Mouse (Mus musculus) MEL (cell line): ENCODE results near the gene Igf1r. TPM values are rescaled to one million over a fixed set of nuclear protein-coding genes. Genes with fewer than 3 reads are reported as not detected.

Source experiments
- DNase-seq: peaks from one replicate; pipeline ENCODE4 v3.0.0; 2011; ENCODE audit warnings: low read depth, low spot score
- H3K27ac ChIP-seq: 2 replicates; pipeline ENCODE4 v1.5.1; 2012; ENCODE audit warnings: low read depth, mild to moderate bottlenecking, control low read depth, low read length, moderate library complexity; ENCODE audit not compliant: control insufficient read depth
- H3K27me3 ChIP-seq, 2 experiments: fragments of 150-350 bp in 1 of 2; sonication (generic) in 1 of 2; 2 replicates each; pipeline ENCODE4 v1.6.1; 2012; ENCODE audit warnings: low read length in 2 of 2, mild to moderate bottlenecking in 2 of 2, improper control_type of control experiment in 1 of 2, moderate library complexity in 1 of 2; ENCODE audit not compliant: insufficient read depth in 2 of 2, control insufficient read depth in 1 of 2
- H3K36me3 ChIP-seq, 2 experiments: 2 replicates each; pipeline ENCODE4 v1.6.1; 2012 to 2014; ENCODE audit warnings: low read length in 2 of 2, improper control_type of control experiment in 1 of 2, inconsistent platforms in 1 of 2, mild to moderate bottlenecking in 1 of 2; ENCODE audit not compliant: insufficient read depth in 2 of 2, control insufficient read depth in 1 of 2
- H3K4me1 ChIP-seq, 2 experiments: fragments of 150-350 bp in 1 of 2; sonication (generic) in 1 of 2; 2 replicates each; pipeline ENCODE4 v1.6.1; 2012; ENCODE audit warnings: low read length in 2 of 2, improper control_type of control experiment in 1 of 2, mild to moderate bottlenecking in 1 of 2; ENCODE audit not compliant: insufficient read depth in 2 of 2, control insufficient read depth in 1 of 2
- H3K4me3 ChIP-seq, 2 experiments: fragments of 150-350 bp in 1 of 2; sonication (generic) in 1 of 2; 2 replicates each; pipeline ENCODE4 v1.5.1; 2012; ENCODE audit warnings: low read depth in 2 of 2, low read length in 2 of 2, mild to moderate bottlenecking in 2 of 2, moderate library complexity in 2 of 2, control low read depth in 1 of 2, improper control_type of control experiment in 1 of 2; ENCODE audit not compliant: control insufficient read depth in 1 of 2, insufficient read depth in 1 of 2
- H3K79me2 ChIP-seq: 2 replicates; pipeline ENCODE4 v1.6.1; 2012; ENCODE audit warnings: mild to moderate bottlenecking, low read length, moderate library complexity; ENCODE audit not compliant: control insufficient read depth, poor library complexity, insufficient read depth
- H3K9ac ChIP-seq: 2 replicates; pipeline ENCODE4 v1.6.1; 2012; ENCODE audit warnings: low read depth, mild to moderate bottlenecking, control low read depth, low read length, moderate library complexity; ENCODE audit not compliant: control insufficient read depth, poor library complexity, severe bottlenecking
- H3K9me3 ChIP-seq: fragments of 150-350 bp; sonication (generic); replicated peaks from 2 replicates; pipeline ENCODE4 v1.6.1; 2012; ENCODE audit warnings: mild to moderate bottlenecking, low read length, improper control_type of control experiment, moderate library complexity; ENCODE audit not compliant: insufficient read depth
- BHLHE40 ChIP-seq: IDR thresholded peaks from 2 replicates; pipeline ENCODE4 v1.6.1; 2012; ENCODE audit warnings: low read depth, mild to moderate bottlenecking, inconsistent platforms, low read length, improper control_type of control experiment, borderline replicate concordance
- CTCF ChIP-seq, 3 experiments: IDR thresholded peaks in 2 of 3; conservative IDR thresholded peaks in 1 of 3; 2 replicates each; pipeline ENCODE4 v1.5.1; 2011 to 2012; ENCODE audit warnings: low read length in 3 of 3, low read depth in 2 of 3, mild to moderate bottlenecking in 2 of 3, improper control_type of control experiment in 1 of 3, inconsistent platforms in 1 of 3, mixed read lengths in 1 of 3, moderate library complexity in 1 of 3; ENCODE audit not compliant: control insufficient read depth in 1 of 3, insufficient read depth in 1 of 3, poor library complexity in 1 of 3, severe bottlenecking in 1 of 3
- ELF1 ChIP-seq: IDR thresholded peaks from 2 replicates; pipeline ENCODE4 v1.6.1; 2014; ENCODE audit warnings: low read depth, mild to moderate bottlenecking, inconsistent platforms, low read length, improper control_type of control experiment, moderate library complexity
- GATA1 ChIP-seq: IDR thresholded peaks from 2 replicates; pipeline ENCODE4 v1.6.1; 2011; ENCODE audit warnings: low read depth, low read length, improper control_type of control experiment
- HCFC1 ChIP-seq: IDR thresholded peaks from 2 replicates; pipeline ENCODE4 v1.6.1; 2012; ENCODE audit warnings: low read depth, mild to moderate bottlenecking, inconsistent platforms, low read length, improper control_type of control experiment, moderate library complexity
- KAT2A ChIP-seq: conservative IDR thresholded peaks from 2 replicates; pipeline ENCODE4 v1.6.1; 2012; ENCODE audit warnings: low read depth, low read length, improper control_type of control experiment, inconsistent platforms
- MAFK ChIP-seq: IDR thresholded peaks from 2 replicates; pipeline ENCODE4 v1.6.1; 2011; ENCODE audit warnings: low read depth, mild to moderate bottlenecking, low read length, improper control_type of control experiment, borderline replicate concordance
- MAZ ChIP-seq: IDR thresholded peaks from 2 replicates; pipeline ENCODE4 v1.6.1; 2012; ENCODE audit warnings: low read depth, mild to moderate bottlenecking, inconsistent platforms, low read length, improper control_type of control experiment
- NELFE ChIP-seq: IDR thresholded peaks from 2 replicates; pipeline ENCODE4 v1.6.1; 2011; ENCODE audit warnings: low read depth, low read length, improper control_type of control experiment
- NRF1 ChIP-seq: IDR thresholded peaks from 2 replicates; pipeline ENCODE4 v1.6.1; 2014; ENCODE audit warnings: low read depth, mild to moderate bottlenecking, inconsistent platforms, low read length, improper control_type of control experiment, moderate library complexity; ENCODE audit not compliant: poor library complexity, insufficient read depth, severe bottlenecking
- POLR2A ChIP-seq, 2 experiments: IDR thresholded peaks; 2 replicates each; pipeline ENCODE4 v1.6.1; 2011 to 2012; ENCODE audit warnings: low read length in 2 of 2, mild to moderate bottlenecking in 2 of 2, control low read depth in 1 of 2, improper control_type of control experiment in 1 of 2, low read depth in 1 of 2, moderate library complexity in 1 of 2; ENCODE audit not compliant: control insufficient read depth in 1 of 2, insufficient read depth in 1 of 2, poor library complexity in 1 of 2
- POLR2AphosphoS5 ChIP-seq: IDR thresholded peaks from 2 replicates; pipeline ENCODE4 v1.6.1; 2012; ENCODE audit warnings: low read depth, borderline replicate concordance, mild to moderate bottlenecking, inconsistent platforms, low read length, moderate library complexity, mixed read lengths
- RCOR1 ChIP-seq: IDR thresholded peaks from 2 replicates; pipeline ENCODE4 v1.6.1; 2012; ENCODE audit warnings: low read depth, mild to moderate bottlenecking, inconsistent platforms, low read length, improper control_type of control experiment
- SIN3A ChIP-seq: IDR thresholded peaks from 2 replicates; pipeline ENCODE4 v1.6.1; 2012; ENCODE audit warnings: low read length, improper control_type of control experiment, inconsistent platforms
- TAL1 ChIP-seq: IDR thresholded peaks from 2 replicates; pipeline ENCODE4 v1.6.1; 2012; ENCODE audit warnings: mild to moderate bottlenecking, inconsistent platforms, low read length, moderate library complexity, mixed read lengths
- TCF12 ChIP-seq: IDR thresholded peaks from 2 replicates; pipeline ENCODE4 v1.6.1; 2014; ENCODE audit warnings: low read depth, mild to moderate bottlenecking, inconsistent platforms, low read length, improper control_type of control experiment, moderate library complexity
- UBTF ChIP-seq: IDR thresholded peaks from 2 replicates; pipeline ENCODE4 v1.6.1; 2012; ENCODE audit warnings: low read depth, mild to moderate bottlenecking, inconsistent platforms, low read length, improper control_type of control experiment, moderate library complexity, borderline replicate concordance; ENCODE audit not compliant: insufficient read depth
- USF1 ChIP-seq: IDR thresholded peaks from 2 replicates; pipeline ENCODE4 v1.6.1; 2014; ENCODE audit warnings: low read depth, mild to moderate bottlenecking, inconsistent platforms, low read length, improper control_type of control experiment, moderate library complexity
- ZC3H11A ChIP-seq: IDR thresholded peaks from 2 replicates; pipeline ENCODE4 v1.6.1; 2012; ENCODE audit warnings: low read depth, mild to moderate bottlenecking, inconsistent platforms, low read length, improper control_type of control experiment
- ZKSCAN1 ChIP-seq: IDR thresholded peaks from 2 replicates; pipeline ENCODE4 v1.6.1; 2012; ENCODE audit warnings: low read depth, mild to moderate bottlenecking, inconsistent platforms, low read length, improper control_type of control experiment, moderate library complexity
- ZMIZ1 ChIP-seq: IDR thresholded peaks from 2 replicates; pipeline ENCODE4 v1.6.1; 2012; ENCODE audit warnings: low read depth, mild to moderate bottlenecking, inconsistent platforms, low read length, improper control_type of control experiment, moderate library complexity
- polyA plus RNA-seq, 2 experiments: library from polyadenylated mRNA; stranded (reverse) in 1 of 2; unstranded in 1 of 2; fragments of >175 nt in 1 of 2; fragments of >200 nt in 1 of 2; gene quantifications; 2 replicates each; pipeline versions ENCODE4 v1.2.1 to v1.2.4; 2012; ENCODE audit warnings: low replicate concordance in 2 of 2, low read depth in 1 of 2; ENCODE audit not compliant: insufficient read length in 2 of 2, insufficient read depth in 1 of 2, missing spikeins in 1 of 2
- total RNA-seq: library from RNA; depleted of rRNA; stranded (reverse); fragments of 300-350 nt; gene quantifications from 2 replicates; pipeline ENCODE4 v1.2.3, GENCODE M21; 2012

The Igf1r gene
- total and polyA plus RNA-seq, 3 experiments: 11.8 to 11.9 TPM; not detected in 1

DNA sequence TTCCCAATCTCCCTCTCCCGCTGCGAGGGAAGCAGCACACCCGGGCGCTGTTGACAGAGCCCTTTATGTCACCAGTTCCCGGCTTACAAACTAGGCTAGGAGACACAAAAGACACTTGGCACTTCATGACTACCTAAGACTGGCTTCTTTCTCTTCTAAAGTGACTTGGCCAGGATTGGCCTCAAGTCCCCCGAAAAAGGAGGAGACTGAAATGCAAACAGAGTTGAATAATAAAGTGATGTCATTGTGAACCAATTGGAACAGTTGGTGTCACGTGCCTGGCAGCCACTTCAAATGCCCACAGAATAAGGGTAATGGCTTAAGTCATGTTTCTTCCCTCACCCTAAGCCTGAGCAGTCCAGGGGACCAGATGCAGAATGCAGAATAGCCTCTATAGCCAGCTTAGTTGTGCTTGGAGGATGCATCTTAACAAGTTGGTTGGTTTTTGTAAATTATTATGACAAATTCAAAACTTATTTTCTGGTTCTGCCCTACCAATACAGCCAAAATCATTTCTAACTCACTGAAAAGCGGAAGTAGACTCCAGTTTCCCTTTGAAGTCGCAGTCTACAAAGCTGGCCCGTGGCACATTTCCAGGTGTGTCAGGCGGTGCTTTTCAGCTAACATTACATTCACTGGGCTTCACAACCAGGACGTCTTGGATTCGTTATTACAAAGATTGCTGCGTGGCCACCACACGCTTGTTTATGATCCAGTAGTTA lies 150.0 kb downstream of the Igf1r start (continued):
- TF ChIP-seq UBTF (no peak), CTCF (IDR thresholded peaks at IDR 0.05 in 2 of 3, conservative IDR thresholded peaks at IDR 0.05 in 1 of 3; ENCODE audit: control insufficient read depth in 1 of 3, insufficient read depth in 1 of 3, low read depth in 2 of 3, low read length in 3 of 3, poor library complexity in 1 of 3, severe bottlenecking in 1 of 3) (no peak), POLR2A (IDR thresholded peaks at IDR 0.05; ENCODE audit: control insufficient read depth in 1 of 2, insufficient read depth in 1 of 2, low read depth in 1 of 2, low read length in 2 of 2, poor library complexity in 1 of 2) (no peak), KAT2A (no peak)

DNA sequence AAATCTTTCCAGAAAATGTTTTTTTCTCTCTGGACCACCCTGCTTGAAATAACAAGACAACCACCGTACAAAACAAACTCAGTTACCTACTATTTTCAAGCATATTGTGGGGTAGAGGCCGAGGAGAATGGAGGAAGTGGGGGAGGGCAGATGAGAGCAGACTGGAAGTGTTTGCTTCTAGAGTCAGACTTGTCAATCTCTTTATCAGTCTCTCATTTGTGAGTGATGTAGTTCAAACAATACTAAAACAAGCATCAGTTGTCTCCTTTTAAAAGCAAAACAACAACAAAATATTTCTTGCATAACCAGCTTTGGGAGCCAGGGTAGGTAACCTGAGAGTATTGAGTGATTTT lies 150.5 kb downstream of the Igf1r start:
- H3K9ac ChIP-seq: peak overlapping the region; percentile 45
- H3K9me3 ChIP-seq: no peaks in the 10 kb centered on the region
- peak overlapping the region; percentile 36 to 55 for H3K4me3 ChIP-seq
- DNase-seq: no peak
- peaks cover 4 to 10% of the 10 kb centered on the region in 2 experiments for H3K4me1 ChIP-seq
- H3K36me3 ChIP-seq: peaks cover 0 to 8% of the 10 kb centered on the region in 2 experiments; a peak in 2 of 4 replicates
- H3K27me3 ChIP-seq: no peaks in the 10 kb centered on the region
- H3K27ac ChIP-seq: peak overlapping the region; percentile 65
- TF ChIP-seq MAZ: no peak
- no peak for TF ChIP-seq NELFE
- no peak for TF ChIP-seq TCF12
- TF ChIP-seq MAFK: no peak
- TF ChIP-seq ELF1: no peak
- no peak for TF ChIP-seq POLR2A (IDR thresholded peaks at IDR 0.05; ENCODE audit: control insufficient read depth in 1 of 2, insufficient read depth in 1 of 2, low read depth in 1 of 2, low read length in 2 of 2, poor library complexity in 1 of 2)
- no peak for TF ChIP-seq ZMIZ1
- no peak for TF ChIP-seq RCOR1
- TF ChIP-seq NRF1: no peak
- TF ChIP-seq GATA1: no peak
- TF ChIP-seq POLR2AphosphoS5: no peak
- no peak for TF ChIP-seq ZC3H11A
- no peak for TF ChIP-seq ZKSCAN1
- no peak for TF ChIP-seq BHLHE40
- TF ChIP-seq TAL1: no peak
- no peak for TF ChIP-seq KAT2A
- TF ChIP-seq HCFC1: no peak
- TF ChIP-seq USF1: no peak
- no peak for TF ChIP-seq SIN3A
- peaks cover 2% of the 10 kb centered on the region; the same call in 1 of the 2 replicates for H3K79me2 ChIP-seq
